Mouse (Mus musculus) lung, postnatal 0 days (tissue): ENCODE results near the gene Kcnip4. TPM values are rescaled to one million over a fixed set of nuclear protein-coding genes. Genes with fewer than 3 reads are reported as not detected.

Source experiments
- ATAC-seq: fragments of 200-750 bp; cut with Nextera tagmentation; 2 replicates; pipeline ENCODE4 v1.8.0; 2017; ENCODE audit warnings: moderate library complexity
- DNase-seq: peaks from one replicate; pipeline ENCODE4 v3.0.0-alpha.2; 2016; ENCODE audit warnings: low spot score
- H3K27ac ChIP-seq: fragments of 300-500 bp; sonication (generic); 2 replicates; pipeline ENCODE4 v1.5.1; 2014; ENCODE audit warnings: antibody characterized with exemption, mild to moderate bottlenecking, low read length, mixed read lengths
- H3K27me3 ChIP-seq: fragments of 300-500 bp; sonication (generic); replicated peaks from 2 replicates; pipeline ENCODE4 v1.6.1; 2014; ENCODE audit warnings: low read length, mixed read lengths; ENCODE audit not compliant: insufficient read depth
- H3K36me3 ChIP-seq: fragments of 300-500 bp; sonication (generic); 2 replicates; pipeline ENCODE4 v1.6.1; 2014; ENCODE audit warnings: low read length, mixed read lengths; ENCODE audit not compliant: insufficient read depth
- H3K4me1 ChIP-seq: fragments of 300-500 bp; sonication (generic); 2 replicates; pipeline ENCODE4 v1.6.1; 2014; ENCODE audit warnings: antibody characterized with exemption, low read depth, low read length, mixed read lengths; ENCODE audit not compliant: insufficient read depth
- H3K4me2 ChIP-seq: fragments of 300-500 bp; sonication (generic); replicated peaks from 2 replicates; pipeline ENCODE4 v1.6.1; 2014; ENCODE audit warnings: low read depth, mild to moderate bottlenecking, low read length, moderate library complexity, mixed read lengths
- H3K4me3 ChIP-seq: fragments of 300-500 bp; sonication (generic); 2 replicates; pipeline ENCODE4 v1.5.1; 2014; ENCODE audit warnings: low read depth, low read length
- H3K9ac ChIP-seq: fragments of 300-500 bp; sonication (generic); replicated peaks from 2 replicates; pipeline ENCODE4 v1.6.1; 2014; ENCODE audit warnings: low read depth, mild to moderate bottlenecking
- H3K9me3 ChIP-seq: fragments of 300-500 bp; sonication (generic); 2 replicates; pipeline ENCODE4 v1.6.1; 2016; ENCODE audit warnings: low read length, mixed read lengths
- CTCF ChIP-seq: IDR thresholded peaks from 2 replicates; pipeline ENCODE4 v1.5.1; 2016; ENCODE audit warnings: antibody characterized with exemption, mild to moderate bottlenecking
- EP300 ChIP-seq: IDR thresholded peaks from 2 replicates; pipeline ENCODE4 v1.6.1; 2016; ENCODE audit warnings: antibody characterized with exemption, mild to moderate bottlenecking, control low read depth
- WGBS: fragments of 180-500 bp; shearing (Covaris S2); extraction: QIAGEN DNeasy Blood & Tissue Kit; methylation state at CpG from one replicate; pipeline ENCODE4 v1.1.7; 2014; 5-methylcytosine and 5-hydroxymethylcytosine counted together
- polyA plus RNA-seq: library from polyadenylated mRNA; unstranded; fragments of >200 nt; fragmentation: Nextera tagmentation; extraction: Ambion mirVana; gene quantifications from 2 replicates; pipeline ENCODE4 v1.2.1, GENCODE M21; 2015

Kcnip4 gene
- polyA plus RNA-seq, 1 experiment from 2014 or later = 0.53 TPM

- no peak for ATAC-seq
- 53% methylated on average over 1 of the region's 1 CpGs for WGBS
Observed at GRCm38 (mm10) chr5:49306796-49307195, 217.9 kb downstream of the Kcnip4 start.

GRCm38 (mm10) chr5:49305321-49305720 is 219.4 kb downstream of the Kcnip4 start:
- no peaks in the 10 kb centered on the region for H3K9me3 ChIP-seq
- WGBS = 45% methylated on average over 2 of the region's 2 CpGs
- no peaks in the 10 kb centered on the region for H3K36me3 ChIP-seq
- DNase-seq (no peak), ATAC-seq (no peak)
- H3K4me2 ChIP-seq = no peak overlapping the region
- no peak overlapping the region for H3K27ac ChIP-seq
- no peaks in the 10 kb centered on the region for H3K27me3 ChIP-seq
- no peak overlapping the region for H3K4me3 ChIP-seq
- TF ChIP-seq EP300 (no peak), CTCF (no peak)
- no peak overlapping the region for H3K9ac ChIP-seq
- no peaks in the 10 kb centered on the region for H3K4me1 ChIP-seq

More at GRCm38 (mm10) chr5:49306796-49307195, 217.9 kb downstream of the Kcnip4 start:
- Histone ChIP-seq H3K4me2 (no peak overlapping the region), H3K4me3 (no peak overlapping the region), H3K27ac (no peak overlapping the region), H3K36me3 (no peaks in the 10 kb centered on the region), H3K27me3 (no peaks in the 10 kb centered on the region), H3K9me3 (no peaks in the 10 kb centered on the region), H3K9ac (no peak overlapping the region), H3K4me1 (no peaks in the 10 kb centered on the region)
- TF ChIP-seq CTCF (no peak), EP300 (no peak)
- no peak for DNase-seq

- Histone ChIP-seq H3K27ac (no peak overlapping the region), H3K9me3 (no peaks in the 10 kb centered on the region), H3K4me2 (no peak overlapping the region), H3K4me3 (no peak overlapping the region), H3K27me3 (no peaks in the 10 kb centered on the region), H3K9ac (no peak overlapping the region), H3K4me1 (no peaks in the 10 kb centered on the region), H3K36me3 (no peaks in the 10 kb centered on the region)
- ATAC-seq (no peak), DNase-seq (no peak)
- TF ChIP-seq CTCF = no peak
- no peak for TF ChIP-seq EP300
- 65% methylated on average over 4 of the region's 4 CpGs for whole genome bisulfite sequencing
Observed at GRCm38 (mm10) chr5:49298654-49299053, 226.1 kb downstream of the Kcnip4 start.

GRCm38 (mm10) chr5:49292421-49292820 is 232.3 kb downstream of the Kcnip4 start:
- ATAC-seq (no peak), DNase-seq (no peak)
- no peak for TF ChIP-seq EP300
- TF ChIP-seq CTCF = no peak
- H3K4me3 ChIP-seq = no peak overlapping the region
- H3K4me2 ChIP-seq = no peak overlapping the region
- H3K9ac ChIP-seq = no peak overlapping the region
- no peak overlapping the region for H3K27ac ChIP-seq
- 63% methylated on average over 2 of the region's 2 CpGs for WGBS
- no peaks in the 10 kb centered on the region for H3K9me3 ChIP-seq
- H3K36me3 ChIP-seq = no peaks in the 10 kb centered on the region
- no peaks in the 10 kb centered on the region for H3K27me3 ChIP-seq
- no peaks in the 10 kb centered on the region for H3K4me1 ChIP-seq

- DNase-seq (no peak), ATAC-seq (no peak)
- Histone ChIP-seq H3K9ac (no peak overlapping the region), H3K27ac (no peak overlapping the region), H3K36me3 (no peaks in the 10 kb centered on the region), H3K27me3 (no peaks in the 10 kb centered on the region), H3K4me1 (no peaks in the 10 kb centered on the region), H3K4me2 (no peak overlapping the region), H3K9me3 (no peaks in the 10 kb centered on the region), H3K4me3 (no peak overlapping the region)
- 54% methylated on average over 3 of the region's 3 CpGs for WGBS
- TF ChIP-seq CTCF (no peak), EP300 (no peak)
Observed at GRCm38 (mm10) chr5:49291801-49292200, 232.9 kb downstream of the Kcnip4 start.

GRCm38 (mm10) chr5:49285455-49286135 is 239.1 kb downstream of the Kcnip4 start:
- H3K4me1 ChIP-seq = no peaks in the 10 kb centered on the region
- no peak overlapping the region for H3K4me3 ChIP-seq
- DNase-seq (no peak), ATAC-seq (no peak)
- H3K27me3 ChIP-seq = no peaks in the 10 kb centered on the region
- no peak overlapping the region for H3K27ac ChIP-seq
- no peaks in the 10 kb centered on the region for H3K36me3 ChIP-seq
- no peak overlapping the region for H3K9ac ChIP-seq
- WGBS = 23% methylated on average over 12 of the region's 12 CpGs
- peak overlapping the region; percentile 27; the same call in 1 of the 2 replicates for H3K4me2 ChIP-seq
- no peak for TF ChIP-seq CTCF
- no peak for TF ChIP-seq EP300
- no peaks in the 10 kb centered on the region for H3K9me3 ChIP-seq

DNA sequence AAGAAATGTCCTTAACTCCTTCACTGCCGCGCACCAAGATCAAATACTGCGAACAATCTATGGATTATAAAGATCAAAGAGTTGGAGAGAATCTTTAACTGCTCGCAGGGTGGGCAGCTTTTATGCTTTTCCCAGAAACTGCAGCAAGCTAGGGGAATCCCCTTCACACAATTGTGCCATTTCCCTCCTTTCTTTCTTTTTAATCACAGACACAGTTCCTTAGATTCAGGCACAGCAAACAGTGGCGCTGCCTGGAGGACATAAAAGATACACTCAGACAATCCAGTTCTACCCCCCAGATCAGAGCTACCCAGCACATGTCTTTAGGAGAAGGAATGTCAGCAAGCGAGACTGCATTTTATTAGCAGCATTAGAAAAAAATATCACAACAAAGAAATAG is 239.9 kb downstream of the Kcnip4 start:
- no peaks in the 10 kb centered on the region for H3K4me1 ChIP-seq
- TF ChIP-seq EP300 (no peak), CTCF (no peak)
- no peak overlapping the region for H3K27ac ChIP-seq
- H3K4me3 ChIP-seq = no peak overlapping the region
- WGBS = 27% methylated on average over 6 of the region's 6 CpGs
- ATAC-seq = no peak
- no peak overlapping the region for H3K9ac ChIP-seq
- H3K27me3 ChIP-seq = no peaks in the 10 kb centered on the region
- DNase-seq = no peak
- no peaks in the 10 kb centered on the region for H3K9me3 ChIP-seq
- peak overlapping the region; percentile 27; the same call in 1 of the 2 replicates for H3K4me2 ChIP-seq
- H3K36me3 ChIP-seq = no peaks in the 10 kb centered on the region
